Mouse (Mus musculus) adrenal gland, postnatal 10 days (tissue): ENCODE measurements around the gene Ppp1r26. TPM values are rescaled to one million over a fixed set of nuclear protein-coding genes. Genes with fewer than 3 reads are reported as not detected.

ENCODE experiments used
- DNase-seq: peaks from one replicate; pipeline ENCODE4 v3.0.0; 2021; ENCODE audit warnings: mixed read lengths
- long read RNA-seq, 2 experiments: library from polyadenylated mRNA; stranded (forward); transcript quantifications; one replicate each; pipeline ENCODE4 v2.0.0; 2021
- total RNA-seq, 2 experiments: library from RNA; stranded (reverse); gene quantifications; 2 replicates each; pipeline ENCODE4 v1.2.3; 2021

Ppp1r26 gene
- total RNA-seq: 1 to 10 TPM; 5.3 to 7.4 TPM
- long read RNA-seq, experiment 1, partial matches to known transcripts: 0 of 2 reads
- long read RNA-seq, experiment 1, other reads (novel, unspliced or antisense): 2 of 2 reads
- long read RNA-seq, experiment 2, partial matches to known transcripts: 0 of 2 reads
- long read RNA-seq, experiment 2, other reads (novel, unspliced or antisense): 2 of 2 reads

GRCm38 (mm10) chr2:28446515-28447314 lies at the start of gene Ppp1r26:
Gene Ppp1r26, plus strand, starts transcription at chr2:28446800.
- peak; percentile 67 for DNase-seq

DNA sequence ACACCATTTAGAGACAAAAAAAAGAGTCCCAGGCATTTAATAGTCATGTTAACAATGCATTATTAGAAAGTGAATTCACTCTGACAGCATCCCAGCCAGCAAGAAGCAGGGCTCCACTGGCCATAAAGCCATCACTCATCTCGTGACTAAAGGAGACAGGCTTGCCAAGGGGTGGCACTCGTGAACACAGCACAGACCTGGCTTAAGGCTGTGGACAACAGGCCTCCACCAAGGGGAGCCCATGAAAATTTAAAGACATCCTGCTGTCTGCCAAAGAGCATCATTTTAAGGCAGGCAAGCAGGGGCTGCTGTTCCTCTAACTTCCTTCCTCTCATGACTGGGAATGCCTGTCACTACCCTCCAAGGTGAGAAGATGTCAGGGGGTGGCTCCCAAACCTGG lies 49.7 kb upstream of the Ppp1r26 start:
- no peak for DNase-seq

- no peak for DNase-seq
Measured at GRCm38 (mm10) chr2:28397417-28398119, 49.0 kb upstream of the Ppp1r26 start.

GRCm38 (mm10) chr2:28401647-28402046 lies 45.0 kb upstream of the Ppp1r26 start:
- no peak for DNase-seq

GRCm38 (mm10) chr2:28402128-28402527 lies 44.5 kb upstream of the Ppp1r26 start:
- no peak for DNase-seq

GRCm38 (mm10) chr2:28407796-28408195 lies 38.8 kb upstream of the Ppp1r26 start:
- DNase-seq: no peak

DNA sequence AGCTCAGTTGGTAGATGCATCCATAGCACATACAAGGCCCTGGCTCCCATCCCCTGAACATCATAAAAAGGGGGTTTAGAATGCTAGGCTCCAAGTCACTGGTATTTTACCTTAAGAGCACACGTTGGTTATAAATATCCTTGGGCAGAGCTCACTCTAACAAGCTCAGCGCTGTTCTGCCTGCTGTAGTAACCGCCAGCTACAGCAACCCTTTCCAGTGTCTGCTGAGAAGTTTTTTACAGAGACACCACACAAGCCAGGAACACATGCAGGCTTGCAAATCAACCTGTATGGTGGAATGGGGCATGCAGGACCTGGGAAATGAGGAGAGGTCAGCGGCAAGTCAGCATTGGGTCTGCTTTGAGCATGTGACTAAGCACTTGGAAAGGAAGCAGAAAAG lies 37.5 kb upstream of the Ppp1r26 start:
- no peak for DNase-seq

DNA sequence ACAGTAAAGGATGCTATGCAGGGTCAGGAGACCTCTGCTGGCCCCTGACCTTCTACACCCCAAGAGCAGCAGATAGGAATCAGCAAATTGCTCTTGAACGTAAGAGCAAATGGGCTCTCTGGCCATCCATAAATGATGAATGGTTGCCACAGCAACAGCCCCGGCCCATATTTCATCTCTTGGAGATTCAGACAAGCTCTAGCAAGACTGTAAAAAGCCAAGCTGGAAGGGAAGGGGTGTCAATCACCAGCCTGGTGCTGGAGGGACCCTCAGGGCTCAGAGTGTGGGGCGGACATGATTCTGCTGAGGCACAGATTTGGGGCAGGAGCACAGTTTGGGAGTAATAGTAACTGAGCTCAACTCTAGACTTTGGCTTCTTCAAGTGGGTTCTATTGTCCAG lies 37.0 kb upstream of the Ppp1r26 start:
- DNase-seq: no peak

DNA sequence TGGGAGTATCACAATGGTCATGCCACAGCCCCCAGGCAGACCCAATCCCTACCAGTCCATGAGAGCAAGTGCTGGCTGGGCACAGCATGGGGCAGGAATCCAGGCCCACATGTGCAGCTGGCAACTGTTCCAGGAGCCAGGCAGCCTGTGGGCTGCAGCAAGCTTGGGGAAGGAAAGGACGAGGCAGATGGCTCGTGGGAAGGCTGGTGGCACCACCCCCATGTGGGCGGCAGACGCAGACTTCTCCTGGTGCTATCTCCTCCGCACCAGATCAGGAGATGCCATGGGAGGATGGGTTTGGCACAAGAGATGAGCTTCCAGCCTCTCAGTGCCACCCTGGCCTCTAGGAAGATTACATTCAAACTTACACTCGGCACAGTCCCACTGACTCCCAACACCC lies 33.7 kb upstream of the Ppp1r26 start:
- no peak for DNase-seq

- DNase-seq: no peak
Measured at GRCm38 (mm10) chr2:28414116-28414756, 32.4 kb upstream of the Ppp1r26 start.

DNA sequence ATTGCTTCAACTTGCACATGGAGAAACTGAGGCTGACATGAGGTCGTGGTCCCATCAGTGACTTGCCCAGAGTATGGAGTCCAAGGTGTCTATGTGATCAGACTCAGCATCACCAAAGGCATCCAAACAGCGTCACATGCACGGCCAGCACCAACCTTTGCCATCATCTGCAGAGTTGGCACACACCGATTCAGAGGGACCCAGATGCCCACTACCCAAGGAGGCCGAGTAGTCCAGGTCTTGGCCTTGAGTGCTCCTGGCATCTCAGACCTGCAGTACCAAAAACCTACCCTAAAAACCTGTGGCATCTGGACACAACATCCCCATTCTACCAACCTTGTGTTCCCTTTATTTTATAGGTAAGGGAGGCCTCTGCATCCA lies 31.9 kb upstream of the Ppp1r26 start:
- no peak for DNase-seq

- DNase-seq: peak; percentile 82
Measured at GRCm38 (mm10) chr2:28415387-28416024, 31.1 kb upstream of the Ppp1r26 start.

DNA sequence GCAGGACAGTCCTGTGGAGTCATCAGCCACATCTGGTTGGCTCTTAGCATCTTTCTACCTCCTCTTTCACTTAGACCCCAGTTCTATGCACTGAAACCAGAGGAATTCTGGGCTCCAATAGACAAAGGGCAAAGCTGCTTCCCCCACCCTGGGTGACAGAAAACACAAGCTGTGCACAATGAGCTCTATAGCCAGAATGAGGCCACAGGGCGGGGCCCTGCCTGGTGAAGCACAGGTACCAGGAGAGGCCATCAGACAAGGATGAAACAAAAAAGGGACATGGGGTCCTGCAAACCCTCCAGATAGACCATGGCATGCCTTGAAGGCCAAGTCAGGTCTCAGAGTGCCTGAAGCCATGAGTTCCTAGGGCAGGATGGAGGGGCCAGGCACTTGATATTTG lies 30.1 kb upstream of the Ppp1r26 start:
- DNase-seq: no peak

GRCm38 (mm10) chr2:28418034-28418433 lies 28.6 kb upstream of the Ppp1r26 start:
- peak; percentile 95 for DNase-seq

GRCm38 (mm10) chr2:28419898-28420297 lies 26.7 kb upstream of the Ppp1r26 start:
- peak; percentile 94 for DNase-seq

- peak; percentile 72 for DNase-seq
Measured at GRCm38 (mm10) chr2:28423167-28423566, 23.4 kb upstream of the Ppp1r26 start.

DNA sequence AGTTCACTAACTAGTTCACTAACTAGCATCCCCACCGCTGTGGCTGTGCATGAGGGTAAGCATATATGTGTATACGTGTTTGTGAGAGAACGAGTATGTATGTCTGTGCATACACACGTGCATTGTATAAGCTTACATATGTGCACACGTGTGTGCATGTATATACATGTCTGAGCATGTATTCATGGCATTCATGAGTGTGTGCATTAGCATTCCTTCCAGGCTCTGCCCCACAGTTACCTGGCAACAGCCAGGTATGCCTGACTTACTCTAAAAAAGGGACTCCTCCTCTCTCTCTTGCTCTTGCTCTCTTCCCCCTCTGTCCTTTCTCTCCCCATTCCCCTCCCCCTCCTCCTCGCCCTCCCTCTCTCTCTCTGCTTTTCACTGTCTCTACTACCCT lies 19.4 kb upstream of the Ppp1r26 start:
- no peak for DNase-seq

GRCm38 (mm10) chr2:28430846-28431245 lies 15.8 kb upstream of the Ppp1r26 start:
- DNase-seq: no peak

DNA sequence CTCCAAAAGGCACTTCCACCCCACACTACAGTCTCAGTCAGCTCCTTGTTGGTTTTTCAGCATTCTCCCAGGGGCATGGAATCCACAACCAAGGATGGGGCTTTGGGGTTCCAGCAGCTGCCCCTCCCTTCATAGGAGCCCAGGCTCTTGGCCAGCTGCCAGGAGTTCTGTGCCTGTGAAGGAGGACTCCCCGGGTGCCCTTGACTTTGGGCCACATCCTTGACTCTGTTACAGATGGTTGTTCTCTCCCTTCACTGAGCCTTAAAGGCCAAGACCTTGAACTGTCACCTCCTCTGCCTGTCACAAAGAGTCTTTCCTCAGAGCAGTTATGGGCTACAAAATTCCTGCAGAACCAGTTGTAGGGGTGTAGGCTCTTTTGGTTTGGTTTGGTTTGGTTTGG lies 13.8 kb upstream of the Ppp1r26 start:
- DNase-seq: peak; percentile 73

GRCm38 (mm10) chr2:28433512-28433911 lies 13.1 kb upstream of the Ppp1r26 start:
- DNase-seq: no peak

DNA sequence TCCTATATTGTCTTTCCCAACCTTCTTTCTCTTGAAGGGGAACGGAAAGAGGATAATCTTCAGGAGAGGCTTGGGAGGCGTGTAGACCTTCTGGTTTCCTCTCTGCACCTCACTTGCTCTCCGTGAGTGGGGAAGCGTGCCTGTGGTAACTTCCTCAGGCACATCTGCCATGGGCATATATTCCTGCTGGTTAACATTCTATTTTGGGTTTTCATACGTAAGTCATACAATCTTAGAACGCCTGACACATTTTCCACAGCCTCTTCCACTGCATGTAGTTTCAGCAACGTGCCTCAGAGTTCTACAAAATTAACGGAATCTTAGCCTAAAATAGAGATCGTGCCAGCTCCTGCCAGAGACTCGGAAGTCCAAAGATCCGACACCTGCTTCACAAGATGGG lies 11.2 kb upstream of the Ppp1r26 start:
- no peak for DNase-seq

GRCm38 (mm10) chr2:28440842-28441241 lies 5.8 kb upstream of the Ppp1r26 start:
- no peak for DNase-seq
